Mouse (Mus musculus) C2C12 (cell line): ENCODE results near the gene Carmil2.

Experiments
- CTCF ChIP-seq: IDR thresholded peaks from one replicate; pipeline ENCODE4 v1.5.1; 2011; ENCODE audit not compliant: control insufficient read depth, insufficient read depth, insufficient read length
- MYOD1 ChIP-seq: IDR thresholded peaks from one replicate; pipeline ENCODE4 v1.6.1; 2011; ENCODE audit warnings: low read depth; ENCODE audit not compliant: control insufficient read depth, insufficient read length
- MYOG ChIP-seq: IDR thresholded peaks from one replicate; pipeline ENCODE4 v1.6.1; 2011; ENCODE audit not compliant: control insufficient read depth, insufficient read length; ENCODE audit errors: extremely low read depth
- USF1 ChIP-seq: IDR thresholded peaks from one replicate; pipeline ENCODE4 v1.6.1; 2011; ENCODE audit warnings: low read depth, mild to moderate bottlenecking, control low read depth, moderate library complexity

GRCm38 (mm10) chr8:105657641-105658040 is 28.4 kb upstream of the Carmil2 start:
- TF ChIP-seq CTCF = no peak
- no peak for TF ChIP-seq USF1
- no peak for TF ChIP-seq MYOG
- TF ChIP-seq MYOD1 = no peak
